Mouse (Mus musculus): ENCODE measurements at regions not wholly inside any gene's neighbourhood (a gene's known extent, or its start where the extent isn't known, plus 50 kb on each side); places are given as distances from the start of the nearest gene placed in this dataset.

- DNase-seq (ENCODE audit: low spot score in 2 of 2): no peak
Observed at GRCm38 (mm10) chr11:19351243-19351787, 332.5 kb upstream of the Meis1 start.

GRCm38 (mm10) chr11:19353706-19354105 is 334.9 kb upstream of the Meis1 start:
- DNase-seq (ENCODE audit: low spot score in 2 of 2): no peak

- DNase-seq (ENCODE audit: low spot score in 2 of 2): no peak
Observed at GRCm38 (mm10) chr11:19355179-19355578, 336.4 kb upstream of the Meis1 start.

- DNase-seq (ENCODE audit: low spot score in 2 of 2): no peak
Observed at GRCm38 (mm10) chr11:19356151-19356550, 337.4 kb upstream of the Meis1 start.

GRCm38 (mm10) chr11:19369152-19369551 is 350.4 kb upstream of the Meis1 start:
- no peak for DNase-seq (ENCODE audit: low spot score in 2 of 2)

- DNase-seq (ENCODE audit: low spot score in 2 of 2): no peak
Observed at GRCm38 (mm10) chr11:19373476-19373875, 354.7 kb upstream of the Meis1 start.

GRCm38 (mm10) chr11:19380935-19381334 is 362.1 kb upstream of the Meis1 start:
- no peak for DNase-seq (ENCODE audit: low spot score in 2 of 2)

- DNase-seq (ENCODE audit: low spot score in 2 of 2): no peak
Observed at GRCm38 (mm10) chr11:19389136-19389535, 370.4 kb upstream of the Meis1 start.

- DNase-seq (ENCODE audit: low spot score in 2 of 2): no peak
Observed at GRCm38 (mm10) chr11:19392190-19392589, 373.4 kb upstream of the Meis1 start.

GRCm38 (mm10) chr11:19394372-19394771 is 375.6 kb upstream of the Meis1 start:
- no peak for DNase-seq (ENCODE audit: low spot score in 2 of 2)

- DNase-seq (ENCODE audit: low spot score in 2 of 2): no peak
Observed at GRCm38 (mm10) chr11:19400396-19400795, 381.6 kb upstream of the Meis1 start.

GRCm38 (mm10) chr11:19420143-19420542 is 401.4 kb upstream of the Meis1 start:
- DNase-seq (ENCODE audit: low spot score in 2 of 2): no peak

- no peak for DNase-seq (ENCODE audit: low spot score in 2 of 2)
Observed at GRCm38 (mm10) chr11:19423268-19423667, 404.5 kb upstream of the Meis1 start.

GRCm38 (mm10) chr11:19423841-19424815 is 405.3 kb upstream of the Meis1 start:
- DNase-seq (ENCODE audit: low spot score in 2 of 2): no peak

- no peak for DNase-seq (ENCODE audit: low spot score in 2 of 2)
Observed at GRCm38 (mm10) chr11:19427559-19427958, 408.8 kb upstream of the Meis1 start.

GRCm38 (mm10) chr11:19433680-19434619 is 415.2 kb upstream of the Meis1 start:
- no peak for DNase-seq (ENCODE audit: low spot score in 2 of 2)

- DNase-seq (ENCODE audit: low spot score in 2 of 2): no peak
Observed at GRCm38 (mm10) chr11:19438385-19438784, 419.6 kb upstream of the Meis1 start.

GRCm38 (mm10) chr11:19441936-19442335 is 423.2 kb upstream of the Meis1 start:
- DNase-seq (ENCODE audit: low spot score in 2 of 2): no peak

- no peak for DNase-seq (ENCODE audit: low spot score in 2 of 2)
Observed at GRCm38 (mm10) chr11:19455391-19456290, 436.9 kb upstream of the Meis1 start.

GRCm38 (mm10) chr11:19456577-19456976 is 437.8 kb upstream of the Meis1 start:
- no peak for DNase-seq (ENCODE audit: low spot score in 2 of 2)
